Mouse (Mus musculus): ENCODE results near the gene Tor3a.

- TF ChIP-seq CTCF (IDR thresholded peaks at IDR 0.05; ENCODE audit: low read depth, low read length) (no peak), POLR2A (IDR thresholded peaks at IDR 0.05; ENCODE audit: extremely low read depth, insufficient read depth, low read length) (no peak)
Observed at GRCm38 (mm10) chr1:156642813-156643212, 31.3 kb downstream of the Tor3a start.
